Mouse (Mus musculus): ENCODE results near the gene Cmip.

DNA sequence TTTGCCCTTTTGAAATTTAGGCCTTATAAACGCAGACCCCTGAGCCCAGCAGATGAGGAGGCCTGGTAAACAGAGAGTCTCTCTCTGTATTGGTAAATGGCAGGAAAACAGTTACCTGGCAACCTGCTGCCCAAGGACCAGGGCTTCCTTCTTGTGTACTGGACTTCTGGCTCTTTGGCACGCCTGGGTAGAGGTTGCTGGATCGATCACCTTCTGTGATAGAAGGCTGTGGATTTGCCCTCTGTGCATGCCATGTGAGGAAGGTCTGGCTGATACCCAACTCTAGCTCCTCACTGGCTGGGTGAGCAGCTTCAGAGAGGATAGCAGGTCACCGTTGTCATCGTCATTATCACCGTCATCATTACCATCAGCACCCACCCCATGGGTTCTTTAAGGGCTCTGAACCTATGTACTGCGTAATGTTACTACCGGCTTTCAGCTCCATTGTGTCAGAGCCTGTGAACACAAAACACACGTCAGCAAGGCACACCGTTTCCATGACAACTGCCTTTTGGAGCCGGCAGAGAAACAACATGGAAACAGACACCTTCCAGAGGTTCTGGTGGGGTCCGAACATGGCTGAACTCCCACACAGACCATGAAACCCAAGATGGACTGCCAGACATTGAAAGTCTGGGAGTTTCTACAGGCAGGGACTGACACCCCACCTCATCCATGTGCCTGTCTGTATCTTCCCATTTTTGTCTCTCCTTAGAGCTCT, 98.4 kb downstream of the Cmip start:
- TF ChIP-seq CTCF (IDR thresholded peaks at IDR 0.05; ENCODE audit: borderline replicate concordance, insufficient read depth, low read length) (no peak), POLR2A (IDR thresholded peaks at IDR 0.05; ENCODE audit: low read depth, low read length) (no peak)
